Mouse (Mus musculus): ENCODE data around the gene Prl3d3. TPM values are rescaled to one million over a fixed set of nuclear protein-coding genes. Genes with fewer than 3 reads are reported as not detected.
"Not testable (repeated sequence)": the region's sequence is repeated elsewhere in the genome, so short reads cannot be mapped to it uniquely, and the experiment has no call there.

Gene Prl3d3
- polyA plus RNA-seq (2014; fragmentation: Nextera tagmentation; extraction: Ambion mirVana), result not detected in 2 replicates

DNA sequence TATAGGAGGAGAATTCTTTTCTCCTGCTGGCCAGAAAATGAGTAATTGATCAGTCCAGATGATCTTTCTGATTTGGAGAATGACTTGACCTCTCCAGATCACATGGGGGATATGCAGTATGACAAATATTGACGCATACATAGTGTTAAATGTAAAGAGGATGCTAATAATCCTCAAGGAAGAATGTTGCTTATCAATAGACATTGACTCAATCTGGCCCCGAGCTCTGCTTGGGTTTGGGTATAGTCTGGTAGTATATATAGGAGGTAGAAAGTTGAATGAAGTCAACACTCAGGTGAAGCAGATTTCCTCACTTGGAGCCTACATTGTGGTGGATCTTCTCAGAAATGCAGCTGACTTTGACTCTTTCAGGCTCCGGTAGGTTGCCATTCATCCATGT is at the start of gene Prl3d3:
Prl3d3 (plus strand) TSS at position 301 of the 400 bp plus-strand sequence.
- WGBS, result 88% methylated on average over 2 of the region's 3 CpGs
- not testable (repeated sequence) for DNase-seq

DNA sequence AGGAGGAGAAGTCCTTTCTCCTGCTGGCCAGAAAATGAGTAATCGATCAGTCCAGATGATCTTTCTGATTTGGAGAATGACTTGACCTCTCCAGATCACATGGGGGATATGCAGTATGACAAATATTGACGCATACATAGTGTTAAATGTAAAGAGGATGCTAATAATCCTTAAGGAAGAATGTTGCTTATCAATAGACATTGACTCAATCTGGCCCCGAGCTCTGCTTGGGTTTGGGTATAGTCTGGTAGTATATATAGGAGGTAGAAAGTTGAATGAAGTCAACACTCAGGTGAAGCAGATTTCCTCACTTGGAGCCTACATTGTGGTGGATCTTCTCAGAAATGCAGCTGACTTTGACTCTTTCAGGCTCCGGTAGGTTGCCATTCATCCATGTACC is 35.2 kb upstream of the Prl3d3 start, which contains the start of gene Prl3d2:
Prl3d2 (plus strand) TSS at position 301 of the 400 bp plus-strand sequence.
- H3K4me2 ChIP-seq; H3K36me3 ChIP-seq (ENCODE audit: insufficient read depth); H3K9ac ChIP-seq; DNase-seq; H3K27ac ChIP-seq (ENCODE audit: low read depth); H3K4me3 ChIP-seq (ENCODE audit: low read depth, low read length); H3K27me3 ChIP-seq (ENCODE audit: insufficient read depth, low read length); H3K4me1 ChIP-seq (ENCODE audit: insufficient read depth); H3K9me3 ChIP-seq (ENCODE audit: low read depth, low read length); ATAC-seq (ENCODE audit: insufficient read depth): not testable (repeated sequence)
- WGBS, result 84% methylated on average over 3 of the region's 4 CpGs

More for the DNA sequence above, at the start of gene Prl3d3:
- H3K4me3 ChIP-seq (ENCODE audit: low read depth, low read length); ATAC-seq (ENCODE audit: insufficient read depth); H3K27ac ChIP-seq (ENCODE audit: low read depth); H3K4me1 ChIP-seq (ENCODE audit: insufficient read depth); H3K9ac ChIP-seq; H3K27me3 ChIP-seq (ENCODE audit: insufficient read depth, low read length); H3K4me2 ChIP-seq; H3K9me3 ChIP-seq (ENCODE audit: low read depth, low read length); H3K36me3 ChIP-seq (ENCODE audit: insufficient read depth): not testable (repeated sequence)

DNA sequence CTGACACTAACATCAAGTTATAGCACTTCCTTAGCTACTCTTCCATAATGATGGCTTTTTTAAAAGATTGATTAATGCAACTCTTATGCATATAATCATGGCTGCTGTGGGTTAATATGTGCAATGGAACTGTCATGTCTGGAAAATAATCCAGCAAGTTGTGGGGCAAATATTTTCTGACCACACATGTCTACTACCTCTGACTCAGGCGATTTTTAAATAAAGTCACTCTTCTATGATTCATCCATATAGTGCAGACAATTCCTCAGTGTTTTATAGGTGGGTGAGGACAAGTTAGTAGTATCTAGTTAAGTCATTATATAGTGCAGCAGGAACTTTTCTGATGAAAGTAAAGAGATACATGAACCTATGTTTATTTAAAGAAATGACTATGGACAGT is 8.3 kb upstream of the Prl3d3 start:
- WGBS, result 76% methylated on average over 1 of the region's 1 CpGs
- Histone ChIP-seq H3K9ac (no peak overlapping the region), H3K4me3 (ENCODE audit: low read depth, low read length) (no peak overlapping the region), H3K27ac (ENCODE audit: low read depth) (no peak overlapping the region), H3K27me3 (ENCODE audit: insufficient read depth, low read length) (no peaks in the 10 kb centered on the region), H3K4me2 (no peak overlapping the region), H3K9me3 (ENCODE audit: low read depth, low read length) (no peaks in the 10 kb centered on the region), H3K36me3 (ENCODE audit: insufficient read depth) (no peaks in the 10 kb centered on the region), H3K4me1 (ENCODE audit: insufficient read depth) (no peaks in the 10 kb centered on the region)
- ATAC-seq (ENCODE audit: insufficient read depth), result no peak
- no peak for DNase-seq
- no peak for TF ChIP-seq CTCF (IDR thresholded peaks at IDR 0.05; ENCODE audit: low read depth)

GRCm38 (mm10) chr13:27196359-27196758 is 39.8 kb downstream of the Prl3d3 start, which contains the start of gene Prl3c1:
Prl3c1 (plus strand) TSS chr13:27196659.
- TF ChIP-seq CTCF (IDR thresholded peaks at IDR 0.05; ENCODE audit: low read depth), result no peak
- H3K9me3 ChIP-seq (ENCODE audit: low read depth, low read length), result no peaks in the 10 kb centered on the region
- no peak within 1 kb of the TSS for H3K4me3 ChIP-seq (ENCODE audit: low read depth, low read length)
- no peak for ATAC-seq (ENCODE audit: insufficient read depth)
- 76% methylated on average over 1 of the region's 1 CpGs for WGBS
- no peaks in the 10 kb centered on the region for H3K27me3 ChIP-seq (ENCODE audit: insufficient read depth, low read length)
- H3K36me3 ChIP-seq (ENCODE audit: insufficient read depth), result no peaks in the 10 kb centered on the region
- no peak within 1 kb of the TSS for H3K9ac ChIP-seq
- H3K4me1 ChIP-seq (ENCODE audit: insufficient read depth), result no peaks in the 10 kb centered on the region
- H3K27ac ChIP-seq (ENCODE audit: low read depth), result no peak within 1 kb of the TSS
- no peak within 1 kb of the TSS for H3K4me2 ChIP-seq
- DNase-seq, result no peak

Other genes with a start within 250 kb of the Prl3d3 start
- not detected in 2 replicates for gene Prl, start 99.2 kb upstream of the Prl3d3 start, polyA plus RNA-seq (2014; fragmentation: Nextera tagmentation; extraction: Ambion mirVana)
- not detected in 2 replicates for gene Prl3d1, start 62.6 kb upstream of the Prl3d3 start, polyA plus RNA-seq (2014; fragmentation: Nextera tagmentation; extraction: Ambion mirVana)
- not detected in 2 replicates for gene Prl3d2, start 35.1 kb upstream of the Prl3d3 start, polyA plus RNA-seq (2014; fragmentation: Nextera tagmentation; extraction: Ambion mirVana)
- gene Prl3c1, start 39.9 kb downstream of the Prl3d3 start, polyA plus RNA-seq (2014; fragmentation: Nextera tagmentation; extraction: Ambion mirVana), result not detected in 2 replicates
- gene Prl3b1, start 85.1 kb downstream of the Prl3d3 start, polyA plus RNA-seq (2014; fragmentation: Nextera tagmentation; extraction: Ambion mirVana), result not detected in 2 replicates
- not detected in 2 replicates for gene Prl3a1, start 102.6 kb downstream of the Prl3d3 start, polyA plus RNA-seq (2014; fragmentation: Nextera tagmentation; extraction: Ambion mirVana)
- not detected in 2 replicates for gene Prl6a1, start 155.8 kb downstream of the Prl3d3 start, polyA plus RNA-seq (2014; fragmentation: Nextera tagmentation; extraction: Ambion mirVana)
- gene Prl8a2, start 188.9 kb downstream of the Prl3d3 start, polyA plus RNA-seq (2014; fragmentation: Nextera tagmentation; extraction: Ambion mirVana), result not detected in 2 replicates
- gene Prl2b1, start 234.1 kb downstream of the Prl3d3 start, polyA plus RNA-seq (2014; fragmentation: Nextera tagmentation; extraction: Ambion mirVana), result not detected in 2 replicates

Measured in lung, embryonic 14.5 days (tissue).